Mouse (Mus musculus): Measurements from ENCODE around the gene Egfl8.

DNA sequence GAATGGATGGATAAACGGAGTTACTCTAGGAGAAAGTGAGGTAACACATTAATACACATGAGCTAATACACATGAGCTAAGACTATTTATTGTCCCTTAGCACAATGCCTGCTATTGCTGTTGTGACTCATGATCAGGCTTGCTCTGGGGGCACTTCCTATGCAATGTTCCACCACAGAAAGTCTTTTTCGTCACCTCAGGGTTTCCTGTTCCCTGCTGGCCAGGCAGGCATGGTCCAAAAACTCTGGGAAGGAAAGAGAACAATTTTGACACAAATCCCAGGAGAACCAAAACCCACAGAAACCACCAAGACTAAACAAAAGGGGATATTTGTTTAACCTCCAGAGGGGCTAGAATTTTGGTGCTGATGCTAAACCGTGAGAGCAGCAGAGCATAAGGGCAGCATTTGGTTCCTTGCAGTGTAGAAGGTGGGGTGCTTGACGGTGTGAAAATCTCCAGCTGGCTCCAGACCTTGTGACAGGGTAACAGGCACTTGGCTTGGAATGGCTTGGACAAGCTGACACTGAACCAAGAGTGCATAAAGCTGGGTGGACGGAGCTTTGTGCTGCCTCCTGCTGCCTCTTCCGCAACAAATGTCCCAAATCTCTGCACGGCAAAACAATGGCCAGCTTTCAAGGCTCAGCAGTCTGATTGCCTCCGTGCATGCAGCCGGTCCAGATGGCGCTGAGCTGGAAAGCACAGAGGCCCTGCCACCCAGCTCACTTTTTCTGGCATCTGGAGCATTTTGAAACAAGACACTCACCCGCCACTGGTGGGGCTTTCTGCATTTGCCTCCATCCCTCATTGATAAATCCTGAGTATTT lies 25.2 kb upstream of the Egfl8 start:
- TF ChIP-seq CTCF (IDR thresholded peaks at IDR 0.05; ENCODE audit: low read depth, low read length) (peak; percentile 20; the same call in 1 of the 2 replicates), POLR2A (IDR thresholded peaks at IDR 0.05; ENCODE audit: extremely low read depth, insufficient read depth, low read length) (no peak)

Measured in liver, adult 2 months (tissue).